Mouse (Mus musculus): ENCODE measurements at regions not wholly inside any gene's neighbourhood (a gene's known extent, or its start where the extent isn't known, plus 50 kb on each side); places are given as distances from the start of the nearest gene placed in this dataset.

GRCm38 (mm10) chr3:81666262-81666661 lies 266.1 kb upstream of the Ctso start:
- no peak for TF ChIP-seq CTCF (conservative IDR thresholded peaks at IDR 0.05; ENCODE audit: low read length)
- no peak for TF ChIP-seq POU5F1 (IDR thresholded peaks at IDR 0.05; ENCODE audit: borderline replicate concordance, low read length)
- no peak for TF ChIP-seq NANOG (IDR thresholded peaks at IDR 0.05; ENCODE audit: borderline replicate concordance, low read length)
- no peak overlapping the region for H3K4me3 ChIP-seq (replicated peaks; ENCODE audit: low read length)
- no peaks in the 10 kb centered on the region for H3K9me3 ChIP-seq (ENCODE audit: low read length)
- H3K27me3 ChIP-seq (ENCODE audit: insufficient read depth, low read length): no peaks in the 10 kb centered on the region
- no peaks in the 10 kb centered on the region for H3K4me1 ChIP-seq (replicated peaks; ENCODE audit: low read depth, low read length)
- H3K36me3 ChIP-seq (ENCODE audit: insufficient read depth, low read length): no peaks in the 10 kb centered on the region

GRCm38 (mm10) chr3:81676570-81676969 lies 255.8 kb upstream of the Ctso start:
- no peaks in the 10 kb centered on the region for H3K4me1 ChIP-seq (replicated peaks; ENCODE audit: low read depth, low read length)
- no peaks in the 10 kb centered on the region for H3K27me3 ChIP-seq (ENCODE audit: insufficient read depth, low read length)
- no peaks in the 10 kb centered on the region; the same call in 1 of the 2 replicates for H3K9me3 ChIP-seq (ENCODE audit: low read length)
- H3K4me3 ChIP-seq (replicated peaks; ENCODE audit: low read length): no peak overlapping the region
- TF ChIP-seq POU5F1 (IDR thresholded peaks at IDR 0.05; ENCODE audit: borderline replicate concordance, low read length): no peak
- TF ChIP-seq NANOG (IDR thresholded peaks at IDR 0.05; ENCODE audit: borderline replicate concordance, low read length): no peak
- no peak for TF ChIP-seq CTCF (conservative IDR thresholded peaks at IDR 0.05; ENCODE audit: low read length)
- no peaks in the 10 kb centered on the region for H3K36me3 ChIP-seq (ENCODE audit: insufficient read depth, low read length)

- TF ChIP-seq POU5F1 (IDR thresholded peaks at IDR 0.05; ENCODE audit: borderline replicate concordance, low read length) (no peak), NANOG (IDR thresholded peaks at IDR 0.05; ENCODE audit: borderline replicate concordance, low read length) (no peak), CTCF (conservative IDR thresholded peaks at IDR 0.05; ENCODE audit: low read length) (no peak)
- Histone ChIP-seq H3K36me3 (ENCODE audit: insufficient read depth, low read length) (no peaks in the 10 kb centered on the region), H3K9me3 (ENCODE audit: low read length) (no peaks in the 10 kb centered on the region), H3K27me3 (ENCODE audit: insufficient read depth, low read length) (no peaks in the 10 kb centered on the region), H3K4me3 (replicated peaks; ENCODE audit: low read length) (no peak overlapping the region), H3K4me1 (replicated peaks; ENCODE audit: low read depth, low read length) (no peaks in the 10 kb centered on the region)
Observed at GRCm38 (mm10) chr3:81701974-81702697, 230.3 kb upstream of the Ctso start.

GRCm38 (mm10) chr3:81718911-81719310 lies 213.5 kb upstream of the Ctso start:
- TF ChIP-seq NANOG (IDR thresholded peaks at IDR 0.05; ENCODE audit: borderline replicate concordance, low read length) (no peak), POU5F1 (IDR thresholded peaks at IDR 0.05; ENCODE audit: borderline replicate concordance, low read length) (no peak), CTCF (conservative IDR thresholded peaks at IDR 0.05; ENCODE audit: low read length) (no peak)
- Histone ChIP-seq H3K4me1 (replicated peaks; ENCODE audit: low read depth, low read length) (no peaks in the 10 kb centered on the region), H3K27me3 (ENCODE audit: insufficient read depth, low read length) (no peaks in the 10 kb centered on the region), H3K9me3 (ENCODE audit: low read length) (peaks cover 8% of the 10 kb centered on the region), H3K36me3 (ENCODE audit: insufficient read depth, low read length) (no peaks in the 10 kb centered on the region), H3K4me3 (replicated peaks; ENCODE audit: low read length) (no peak overlapping the region)

DNA sequence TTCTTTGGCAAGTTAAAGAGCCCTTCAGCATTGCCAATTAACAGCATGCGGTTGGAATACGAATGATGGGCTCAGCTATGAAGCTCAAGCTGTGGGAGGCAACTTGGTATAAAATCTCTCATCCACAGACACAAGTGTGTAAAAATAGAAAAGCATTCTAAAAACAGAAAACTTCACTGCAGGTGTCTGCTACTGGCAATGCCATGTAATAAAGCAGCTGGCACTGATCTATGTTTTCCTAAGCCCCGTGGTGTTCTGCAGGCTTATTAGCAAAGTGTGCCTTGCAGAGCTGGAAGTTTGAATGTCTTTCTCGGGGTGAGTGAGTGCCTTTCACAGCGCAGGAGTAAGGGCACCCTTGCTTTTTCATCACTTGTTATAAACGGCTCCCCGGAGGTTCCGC lies 196.9 kb upstream of the Ctso start:
- H3K9me3 ChIP-seq (ENCODE audit: low read length): no peaks in the 10 kb centered on the region

DNA sequence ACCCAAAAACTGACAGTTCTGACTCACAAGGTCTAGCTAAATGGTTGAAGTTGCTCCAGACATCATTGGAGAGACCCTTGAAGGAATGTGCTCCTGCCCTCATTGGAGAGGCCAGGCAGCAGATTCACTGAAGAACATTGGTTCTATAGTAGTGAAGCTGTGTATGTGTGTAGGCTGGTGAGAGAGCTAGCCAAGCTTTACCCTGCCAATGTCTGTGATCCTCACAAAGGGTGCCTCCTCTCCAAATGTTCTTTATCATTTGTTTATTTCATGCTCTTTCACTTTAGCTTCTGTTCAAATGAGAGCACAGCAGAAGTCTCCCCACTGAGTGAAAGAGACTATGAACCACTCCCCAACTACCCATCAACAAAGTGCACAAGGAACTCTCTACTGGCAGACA lies 195.6 kb upstream of the Ctso start:
- H3K27me3 ChIP-seq (ENCODE audit: insufficient read depth, low read length): no peaks in the 10 kb centered on the region
- no peak for TF ChIP-seq NANOG (IDR thresholded peaks at IDR 0.05; ENCODE audit: borderline replicate concordance, low read length)
- no peak for TF ChIP-seq CTCF (conservative IDR thresholded peaks at IDR 0.05; ENCODE audit: low read length)
- no peak for TF ChIP-seq POU5F1 (IDR thresholded peaks at IDR 0.05; ENCODE audit: borderline replicate concordance, low read length)
- no peaks in the 10 kb centered on the region for H3K4me1 ChIP-seq (replicated peaks; ENCODE audit: low read depth, low read length)
- no peaks in the 10 kb centered on the region for H3K9me3 ChIP-seq (ENCODE audit: low read length)
- H3K4me3 ChIP-seq (replicated peaks; ENCODE audit: low read length): no peak overlapping the region
- no peaks in the 10 kb centered on the region for H3K36me3 ChIP-seq (ENCODE audit: insufficient read depth, low read length)

More for the DNA sequence above, 196.9 kb upstream of the Ctso start:
- TF ChIP-seq CTCF (conservative IDR thresholded peaks at IDR 0.05; ENCODE audit: low read length) (no peak), NANOG (IDR thresholded peaks at IDR 0.05; ENCODE audit: borderline replicate concordance, low read length) (no peak), POU5F1 (IDR thresholded peaks at IDR 0.05; ENCODE audit: borderline replicate concordance, low read length) (no peak)
- no peaks in the 10 kb centered on the region for H3K4me1 ChIP-seq (replicated peaks; ENCODE audit: low read depth, low read length)
- no peaks in the 10 kb centered on the region for H3K36me3 ChIP-seq (ENCODE audit: insufficient read depth, low read length)
- H3K4me3 ChIP-seq (replicated peaks; ENCODE audit: low read length): no peak overlapping the region
- H3K27me3 ChIP-seq (ENCODE audit: insufficient read depth, low read length): no peaks in the 10 kb centered on the region

DNA sequence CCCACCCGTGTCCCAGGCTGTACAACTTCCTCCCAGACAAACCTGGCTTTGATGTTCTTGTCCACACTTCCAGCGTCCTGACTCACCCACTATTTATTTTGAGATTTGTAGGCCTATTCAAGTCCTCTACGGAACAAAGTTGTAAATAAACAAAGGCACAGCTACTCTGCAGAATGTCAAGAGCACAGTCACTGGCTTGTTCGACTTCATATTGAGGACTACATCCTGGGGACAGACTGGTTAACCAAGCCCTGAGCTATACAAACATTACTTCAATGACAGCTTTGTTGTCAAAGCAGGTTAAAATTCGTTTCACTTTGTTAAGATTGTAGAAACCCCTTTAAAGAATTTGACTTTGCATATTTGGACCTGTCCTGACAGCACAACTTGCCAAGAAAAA lies 190.3 kb upstream of the Ctso start:
- no peaks in the 10 kb centered on the region for H3K27me3 ChIP-seq (ENCODE audit: insufficient read depth, low read length)
- H3K9me3 ChIP-seq (ENCODE audit: low read length): no peaks in the 10 kb centered on the region
- no peaks in the 10 kb centered on the region for H3K4me1 ChIP-seq (replicated peaks; ENCODE audit: low read depth, low read length)
- no peak overlapping the region for H3K4me3 ChIP-seq (replicated peaks; ENCODE audit: low read length)
- TF ChIP-seq NANOG (IDR thresholded peaks at IDR 0.05; ENCODE audit: borderline replicate concordance, low read length) (no peak), CTCF (conservative IDR thresholded peaks at IDR 0.05; ENCODE audit: low read length) (no peak), POU5F1 (IDR thresholded peaks at IDR 0.05; ENCODE audit: borderline replicate concordance, low read length) (no peak)
- no peaks in the 10 kb centered on the region for H3K36me3 ChIP-seq (ENCODE audit: insufficient read depth, low read length)

DNA sequence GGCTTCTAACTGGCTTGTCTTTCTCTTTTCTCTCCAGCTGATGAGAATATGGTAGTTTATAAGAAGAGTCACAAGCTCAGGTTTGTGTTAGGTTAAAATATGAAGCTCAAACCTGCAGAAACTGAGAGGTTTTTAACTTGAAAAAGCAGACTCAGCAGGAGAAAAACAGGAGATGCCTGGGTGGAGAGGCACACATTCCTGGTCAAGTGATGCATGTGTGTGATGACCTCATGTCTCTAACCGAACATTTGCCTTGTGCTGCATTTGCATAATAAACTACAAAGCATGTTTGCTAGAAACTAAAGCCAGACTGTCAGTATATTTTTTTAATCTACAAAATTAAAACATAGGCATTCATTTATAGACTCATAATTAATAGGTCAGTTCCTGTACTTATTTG lies 182.2 kb upstream of the Ctso start:
- Histone ChIP-seq H3K27me3 (ENCODE audit: insufficient read depth, low read length) (no peaks in the 10 kb centered on the region), H3K9me3 (ENCODE audit: low read length) (no peaks in the 10 kb centered on the region), H3K4me1 (replicated peaks; ENCODE audit: low read depth, low read length) (no peaks in the 10 kb centered on the region), H3K36me3 (ENCODE audit: insufficient read depth, low read length) (no peaks in the 10 kb centered on the region), H3K4me3 (replicated peaks; ENCODE audit: low read length) (no peak overlapping the region)
- TF ChIP-seq CTCF (conservative IDR thresholded peaks at IDR 0.05; ENCODE audit: low read length) (no peak), NANOG (IDR thresholded peaks at IDR 0.05; ENCODE audit: borderline replicate concordance, low read length) (no peak), POU5F1 (IDR thresholded peaks at IDR 0.05; ENCODE audit: borderline replicate concordance, low read length) (no peak)

DNA sequence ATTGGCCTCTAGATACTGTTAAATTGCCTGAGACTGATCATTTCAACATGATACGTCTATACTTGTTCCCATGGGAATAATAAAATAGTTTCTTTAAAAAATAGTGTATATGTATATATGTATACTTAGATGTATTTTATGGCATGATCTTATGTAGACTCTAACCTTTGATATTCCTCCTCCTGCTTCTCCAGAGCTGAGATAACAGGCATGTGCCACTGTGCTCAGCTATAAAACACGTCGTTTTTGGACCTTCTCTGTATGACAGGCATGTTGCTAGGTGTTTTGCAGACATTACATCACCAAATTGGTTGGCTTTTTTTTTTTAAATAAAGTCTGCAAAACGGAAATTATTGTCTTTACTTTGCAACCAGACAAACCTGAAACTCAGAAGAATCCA lies 179.4 kb upstream of the Ctso start:
- Histone ChIP-seq H3K4me3 (replicated peaks; ENCODE audit: low read length) (no peak overlapping the region), H3K9me3 (ENCODE audit: low read length) (no peaks in the 10 kb centered on the region), H3K27me3 (ENCODE audit: insufficient read depth, low read length) (no peaks in the 10 kb centered on the region), H3K4me1 (replicated peaks; ENCODE audit: low read depth, low read length) (no peaks in the 10 kb centered on the region), H3K36me3 (ENCODE audit: insufficient read depth, low read length) (no peaks in the 10 kb centered on the region)
- TF ChIP-seq NANOG (IDR thresholded peaks at IDR 0.05; ENCODE audit: borderline replicate concordance, low read length) (no peak), CTCF (conservative IDR thresholded peaks at IDR 0.05; ENCODE audit: low read length) (no peak), POU5F1 (IDR thresholded peaks at IDR 0.05; ENCODE audit: borderline replicate concordance, low read length) (no peak)

Data from E14TG2a.4 (cell line).